Mouse (Mus musculus) monocyte, adult 2 months (primary cell): Measurements from ENCODE around the gene Naa20.

Source experiments
- DNase-seq, 2 experiments: peaks; one replicate each; pipeline ENCODE4 v3.0.0; 2022; ENCODE audit warnings: low spot score in 2 of 2, low read depth in 1 of 2

The Naa20 gene

GRCm38 (mm10) chr2:145901861-145902260, at the start of gene Naa20:
TSS of gene Naa20 (plus strand) at chr2:145902099.
- DNase-seq = no peak

GRCm38 (mm10) chr2:145855831-145856230, 46.1 kb upstream of the Naa20 start:
- no peak for DNase-seq

GRCm38 (mm10) chr2:145857864-145858263, 44.0 kb upstream of the Naa20 start:
- no peak for DNase-seq

GRCm38 (mm10) chr2:145859442-145859931, 42.4 kb upstream of the Naa20 start:
- DNase-seq = peak; percentile 36 to 48

- peak; percentile 71 to 77 for DNase-seq
These were observed 41.7 kb upstream of the Naa20 start for GRCm38 (mm10) chr2:145859932-145860801.

GRCm38 (mm10) chr2:145861193-145862123, 40.4 kb upstream of the Naa20 start:
- DNase-seq = no peak

- no peak for DNase-seq
These were observed 39.6 kb upstream of the Naa20 start for GRCm38 (mm10) chr2:145862206-145862817.

GRCm38 (mm10) chr2:145865344-145865743, 36.6 kb upstream of the Naa20 start:
- no peak for DNase-seq

- DNase-seq = no peak
These were observed 35.7 kb upstream of the Naa20 start for GRCm38 (mm10) chr2:145866238-145866637.

- no peak for DNase-seq
These were observed 35.0 kb upstream of the Naa20 start for GRCm38 (mm10) chr2:145866695-145867449.

- DNase-seq = no peak
These were observed 30.6 kb upstream of the Naa20 start for GRCm38 (mm10) chr2:145871308-145871707.

GRCm38 (mm10) chr2:145872099-145872498, 29.8 kb upstream of the Naa20 start:
- no peak for DNase-seq

GRCm38 (mm10) chr2:145873953-145874352, 27.9 kb upstream of the Naa20 start:
- no peak for DNase-seq

GRCm38 (mm10) chr2:145874879-145875482, 26.9 kb upstream of the Naa20 start:
- DNase-seq = no peak

- DNase-seq = no peak
These were observed 24.7 kb upstream of the Naa20 start for GRCm38 (mm10) chr2:145877191-145877590.

GRCm38 (mm10) chr2:145880887-145881747, 20.8 kb upstream of the Naa20 start:
- DNase-seq = no peak

- no peak for DNase-seq
These were observed 20.0 kb upstream of the Naa20 start for GRCm38 (mm10) chr2:145881932-145882331.

- DNase-seq = no peak
These were observed 19.5 kb upstream of the Naa20 start for GRCm38 (mm10) chr2:145882398-145882797.
